Mouse (Mus musculus): ENCODE data around the gene Hspb6.

Gene Hspb6

GRCm38 (mm10) chr7:30552102-30553020 is at the start of gene Hspb6, which contains the start of gene Proser3:
Hspb6 (plus strand) TSS chr7:30552178.
Proser3 (minus strand) TSS chr7:30552299.
- DNase-seq = peak; percentile 92 to 96

GRCm38 (mm10) chr7:30508061-30508460 is 43.9 kb upstream of the Hspb6 start:
- no peak for DNase-seq

- DNase-seq = no peak
Observed at GRCm38 (mm10) chr7:30515003-30515760, 36.8 kb upstream of the Hspb6 start.

- no peak for DNase-seq
Observed at GRCm38 (mm10) chr7:30518325-30518724, 33.7 kb upstream of the Hspb6 start.

GRCm38 (mm10) chr7:30520396-30520795 is 31.6 kb upstream of the Hspb6 start:
- DNase-seq = no peak

GRCm38 (mm10) chr7:30520856-30521255 is 31.1 kb upstream of the Hspb6 start:
- no peak for DNase-seq

- DNase-seq = no peak
Observed at GRCm38 (mm10) chr7:30522871-30523270, 29.1 kb upstream of the Hspb6 start.

- DNase-seq = no peak
Observed at GRCm38 (mm10) chr7:30524487-30524886, 27.5 kb upstream of the Hspb6 start.

GRCm38 (mm10) chr7:30525954-30526353 is 26.0 kb upstream of the Hspb6 start:
- no peak for DNase-seq

- DNase-seq = no peak
Observed at GRCm38 (mm10) chr7:30526399-30526798, 25.6 kb upstream of the Hspb6 start.

GRCm38 (mm10) chr7:30526981-30527380 is 25.0 kb upstream of the Hspb6 start:
- no peak for DNase-seq

- DNase-seq = no peak
Observed at GRCm38 (mm10) chr7:30531291-30531815, 20.6 kb upstream of the Hspb6 start.

GRCm38 (mm10) chr7:30532931-30533330 is 19.0 kb upstream of the Hspb6 start:
- no peak for DNase-seq

- DNase-seq = peak; percentile 48 to 63
Observed at GRCm38 (mm10) chr7:30533941-30534632, 17.9 kb upstream of the Hspb6 start.

GRCm38 (mm10) chr7:30534633-30535577 is 17.1 kb upstream of the Hspb6 start, which contains the start of gene Arhgap33:
Arhgap33 (minus strand) TSS chr7:30535060.
- peak; percentile 95 to 96 for DNase-seq

- DNase-seq = no peak
Observed at GRCm38 (mm10) chr7:30540572-30540971, 11.4 kb upstream of the Hspb6 start.

GRCm38 (mm10) chr7:30544327-30544726 is 7.7 kb upstream of the Hspb6 start:
- DNase-seq = no peak

GRCm38 (mm10) chr7:30549880-30550279 is 2.1 kb upstream of the Hspb6 start:
- no peak for DNase-seq

- no peak for DNase-seq
Observed at GRCm38 (mm10) chr7:30550603-30551002, 1.4 kb upstream of the Hspb6 start.

GRCm38 (mm10) chr7:30551445-30552101 is 405 bp upstream of the Hspb6 start:
- no peak for DNase-seq

- DNase-seq = peak; percentile 34 to 43
Observed at GRCm38 (mm10) chr7:30553021-30553589, 1.1 kb downstream of the Hspb6 start.
